Mouse (Mus musculus): Measurements from ENCODE around the gene Lrch3. TPM values are rescaled to one million over a fixed set of nuclear protein-coding genes. Genes with fewer than 3 reads are reported as not detected.
"Not testable (repeated sequence)": the region's sequence is repeated elsewhere in the genome, so short reads cannot be mapped to it uniquely, and the experiment has no call there.

Lrch3 gene
- total RNA-seq (2015) = 16.6 and 21.5 TPM in 2 replicates
- total RNA-seq (2017) = 14.5 and 20.2 TPM in 2 replicates

- ATAC-seq (replicated peaks; ENCODE audit: poor library complexity) = peak; percentile 83
Observed at GRCm38 (mm10) chr16:32913937-32914881, at the start of gene Lrch3. Lrch3 (plus strand) TSS chr16:32914100.

GRCm38 (mm10) chr16:32865401-32865800 is 48.5 kb upstream of the Lrch3 start:
- ATAC-seq (replicated peaks; ENCODE audit: poor library complexity) = no peak

GRCm38 (mm10) chr16:32866713-32867112 is 47.2 kb upstream of the Lrch3 start:
- no peak for ATAC-seq (replicated peaks; ENCODE audit: poor library complexity)

GRCm38 (mm10) chr16:32867919-32868552 is 45.9 kb upstream of the Lrch3 start:
- peak; percentile 99 for ATAC-seq (replicated peaks; ENCODE audit: poor library complexity)

GRCm38 (mm10) chr16:32870231-32870630 is 43.7 kb upstream of the Lrch3 start:
- no peak for ATAC-seq (replicated peaks; ENCODE audit: poor library complexity)

GRCm38 (mm10) chr16:32873366-32873765 is 40.5 kb upstream of the Lrch3 start:
- no peak for ATAC-seq (replicated peaks; ENCODE audit: poor library complexity)

- not testable (repeated sequence) for ATAC-seq (replicated peaks; ENCODE audit: poor library complexity)
Observed at GRCm38 (mm10) chr16:32875281-32875680, 38.6 kb upstream of the Lrch3 start.

- ATAC-seq (replicated peaks; ENCODE audit: poor library complexity) = no peak
Observed at GRCm38 (mm10) chr16:32875847-32876246, 38.1 kb upstream of the Lrch3 start.

- no peak for ATAC-seq (replicated peaks; ENCODE audit: poor library complexity)
Observed at GRCm38 (mm10) chr16:32876831-32877230, 37.1 kb upstream of the Lrch3 start.

GRCm38 (mm10) chr16:32877343-32878156 is 36.4 kb upstream of the Lrch3 start, which contains the start of the genes Fyttd1 and Rubcn:
Fyttd1 (plus strand) TSS chr16:32877500.
Rubcn (minus strand) TSS chr16:32877766.
- ATAC-seq (replicated peaks; ENCODE audit: poor library complexity) = peak; percentile 97

- no peak for ATAC-seq (replicated peaks; ENCODE audit: poor library complexity)
Observed at GRCm38 (mm10) chr16:32878157-32878598, 35.7 kb upstream of the Lrch3 start.

- ATAC-seq (replicated peaks; ENCODE audit: poor library complexity) = no peak
Observed at GRCm38 (mm10) chr16:32878972-32879926, 34.7 kb upstream of the Lrch3 start.

- no peak for ATAC-seq (replicated peaks; ENCODE audit: poor library complexity)
Observed at GRCm38 (mm10) chr16:32881538-32881937, 32.4 kb upstream of the Lrch3 start.

- no peak for ATAC-seq (replicated peaks; ENCODE audit: poor library complexity)
Observed at GRCm38 (mm10) chr16:32887996-32888395, 25.9 kb upstream of the Lrch3 start.

- ATAC-seq (replicated peaks; ENCODE audit: poor library complexity) = no peak
Observed at GRCm38 (mm10) chr16:32889881-32890280, 24.0 kb upstream of the Lrch3 start.

GRCm38 (mm10) chr16:32896126-32896525 is 17.8 kb upstream of the Lrch3 start:
- no peak for ATAC-seq (replicated peaks; ENCODE audit: poor library complexity)

GRCm38 (mm10) chr16:32901360-32902050 is 12.4 kb upstream of the Lrch3 start:
- ATAC-seq (replicated peaks; ENCODE audit: poor library complexity) = no peak

GRCm38 (mm10) chr16:32902051-32902428 is 11.9 kb upstream of the Lrch3 start:
- ATAC-seq (replicated peaks; ENCODE audit: poor library complexity) = no peak

GRCm38 (mm10) chr16:32906186-32906585 is 7.7 kb upstream of the Lrch3 start:
- ATAC-seq (replicated peaks; ENCODE audit: poor library complexity) = no peak
